In the genomic region with DNA sequence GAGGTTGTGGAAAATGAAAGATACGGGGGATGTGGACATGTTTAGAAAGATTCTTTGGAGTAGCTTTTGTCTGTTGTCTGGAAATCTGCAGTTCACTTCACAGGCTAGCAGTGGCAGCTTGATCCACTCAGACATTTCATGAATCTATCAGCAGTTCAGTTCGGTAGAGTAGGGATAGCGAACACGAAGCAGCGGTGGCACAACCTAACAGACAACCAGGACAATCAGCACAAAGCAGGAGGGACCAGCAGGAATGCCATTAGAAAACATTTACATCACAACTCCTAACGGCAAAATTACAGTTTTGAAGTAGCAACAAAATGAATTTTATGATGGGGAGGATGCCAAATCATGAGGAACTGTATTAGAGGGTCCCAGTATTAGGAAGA, we compare ENCODE assay signal across 8 mouse cellular contexts. TPM values are rescaled to one million over a fixed set of nuclear protein-coding genes. Genes with fewer than 3 reads are reported as not detected.
DNase-seq lines count a peak whose midpoint lies in the region; ATAC-seq and TF ChIP-seq lines count a peak whose summit lies in the region.

No protein-coding gene starts in this region.

- peak overlapping the region; percentile 79 for H3K4me3 ChIP-seq in heart, embryonic 11.5 days (ENCODE audit: low read depth, low read length)
- peak overlapping the region; percentile 94 to 96; a peak in 3 of 4 replicates for H3K4me3 ChIP-seq in ES-E14 (ENCODE audit: insufficient read depth in 1 of 2, low read depth in 1 of 2, low read length in 2 of 2, poor library complexity in 1 of 2, severe bottlenecking in 1 of 2)
- H3K4me3 ChIP-seq in heart, postnatal 0 days (ENCODE audit: low read depth, low read length): peak overlapping the region; percentile 75
- peak overlapping the region; percentile 90 for H3K4me3 ChIP-seq in midbrain, embryonic 10.5 days

- WGBS in heart, embryonic 11.5 days (ENCODE audit: insufficient replicate concordance): 61% methylated on average over 6 of the region's 6 CpGs
- WGBS in heart, postnatal 0 days: 54% methylated on average over 6 of the region's 6 CpGs
- 70% methylated on average over 6 of the region's 6 CpGs for WGBS in midbrain, embryonic 10.5 days

- intact Hi-C loops in heart, postnatal 36 days (cut with DNase I): loop anchor here (2.0 kb wide), 1 partner anchor 21 kb away; a partner anchor contains a TSS

- no peaks in the 10 kb centered on the region for H3K27me3 ChIP-seq in heart, embryonic 11.5 days (ENCODE audit: control insufficient read depth, insufficient read depth, low read length)
- H3K27me3 ChIP-seq in heart, postnatal 0 days (ENCODE audit: control insufficient read depth, insufficient read depth, low read length): no peaks in the 10 kb centered on the region
- H3K27me3 ChIP-seq in midbrain, embryonic 10.5 days (ENCODE audit: low read depth, poor library complexity, severe bottlenecking): no peaks in the 10 kb centered on the region

- H3K9ac ChIP-seq in heart, embryonic 11.5 days (ENCODE audit: low read depth, low read length): peak overlapping the region; percentile 82; the same call in 1 of the 2 replicates
- H3K9ac ChIP-seq in ES-E14 (ENCODE audit: insufficient read depth, low read depth, low read length, poor library complexity, severe bottlenecking): peak overlapping the region; percentile 64; the same call in 1 of the 2 replicates
- H3K9ac ChIP-seq in heart, postnatal 0 days (replicated peaks; ENCODE audit: low read depth, low read length): peak overlapping the region; percentile 81; the same call in 1 of the 2 replicates

- peak overlapping the region; percentile 87 for H3K4me2 ChIP-seq in heart, embryonic 11.5 days
- H3K4me2 ChIP-seq in heart, postnatal 0 days (ENCODE audit: low read depth, low read length): peak overlapping the region; percentile 90

- in situ Hi-C loops in ES-E14 (cut with MboI; ENCODE audit: low sequenced_read_pairs in 2 of 2, unreplicated experiment in 2 of 2): loop anchor here in 1 of 2 experiments (25.0 kb wide), 1 partner anchor 1693 kb away; a partner anchor contains a TSS

- no peak for ATAC-seq in heart, embryonic 11.5 days (replicated peaks; ENCODE audit: insufficient number of reproducible peaks, low FRiP score, low TSS enrichment)
- ATAC-seq in heart, postnatal 0 days (ENCODE audit: insufficient read depth, low read depth): no peak

- TF ChIP-seq EP300 in heart, postnatal 0 days (IDR thresholded peaks at IDR 0.05; ENCODE audit: low read depth): no peak

- no peaks in the 10 kb centered on the region for H3K9me3 ChIP-seq in heart, embryonic 11.5 days (replicated peaks; ENCODE audit: control insufficient read depth, low read length)
- H3K9me3 ChIP-seq in ES-E14 (ENCODE audit: control insufficient read depth, insufficient read depth, low read depth, low read length): no peaks in the 10 kb centered on the region
- H3K9me3 ChIP-seq in heart, postnatal 0 days (replicated peaks; ENCODE audit: control insufficient read depth, low read length): no peaks in the 10 kb centered on the region
- no peaks in the 10 kb centered on the region for H3K9me3 ChIP-seq in midbrain, embryonic 10.5 days (replicated peaks)

- TF ChIP-seq CTCF in heart, postnatal 0 days (IDR thresholded peaks at IDR 0.05; ENCODE audit: low read depth): no peak

- H3K4me1 ChIP-seq in heart, embryonic 11.5 days (ENCODE audit: control insufficient read depth, insufficient read depth, low read length): peaks cover 8% of the 10 kb centered on the region
- H3K4me1 ChIP-seq in ES-E14 (ENCODE audit: control insufficient read depth in 2 of 2, insufficient read depth in 2 of 2, low read length in 2 of 2, poor library complexity in 1 of 2): peaks cover 0 to 3% of the 10 kb centered on the region in 2 experiments; a peak in 1 of 4 replicates
- peaks cover 15% of the 10 kb centered on the region for H3K4me1 ChIP-seq in heart, postnatal 0 days (ENCODE audit: control insufficient read depth, insufficient read depth)
- H3K4me1 ChIP-seq in midbrain, embryonic 10.5 days: peaks cover 18% of the 10 kb centered on the region

- no peak for DNase-seq in heart, postnatal 36 days
- DNase-seq in ES-E14 (ENCODE audit: low read depth, low spot score): no peak
- no peak for DNase-seq in heart, postnatal 0 days (ENCODE audit: low spot score)
- DNase-seq in midbrain, embryonic 10.5 days (ENCODE audit: low spot score): no peak
- DNase-seq in adrenal gland, postnatal 4 days (ENCODE audit: low spot score in 2 of 2): no peak
- DNase-seq in gastrocnemius, adult 18-20 months (ENCODE audit: low spot score): no peak
- no peak for DNase-seq in cerebellum, postnatal 10 days

- peak overlapping the region; percentile 78 for H3K27ac ChIP-seq in heart, embryonic 11.5 days (ENCODE audit: low read depth, low read length)
- H3K27ac ChIP-seq in ES-E14 (ENCODE audit: insufficient read depth, low read depth, low read length, poor library complexity, severe bottlenecking): no peak overlapping the region; the same call in 1 of the 2 replicates
- H3K27ac ChIP-seq in heart, postnatal 0 days (ENCODE audit: low read depth): peak overlapping the region; percentile 87
- H3K27ac ChIP-seq in midbrain, embryonic 10.5 days (replicated peaks): peak overlapping the region; percentile 91

- H3K36me3 ChIP-seq in heart, embryonic 11.5 days (ENCODE audit: control insufficient read depth, insufficient read depth, low read length): peaks cover 26% of the 10 kb centered on the region
- H3K36me3 ChIP-seq in ES-E14 (ENCODE audit: control insufficient read depth, insufficient read depth, low read length, poor library complexity, severe bottlenecking): peaks cover 11% of the 10 kb centered on the region
- peaks cover 36% of the 10 kb centered on the region for H3K36me3 ChIP-seq in heart, postnatal 0 days (replicated peaks; ENCODE audit: control insufficient read depth, insufficient read depth, low read length)
- peaks cover 49% of the 10 kb centered on the region for H3K36me3 ChIP-seq in midbrain, embryonic 10.5 days

TF ChIP-seq in ES-E14, 5 proteins besides CTCF, POLR2A, EP300 and RAD21:
- 0 out of 2 replicates have a peak, but pooled peaks have one; percentile 0 for TF ChIP-seq ZC3H11A (IDR thresholded peaks at IDR 0.05; ENCODE audit: borderline replicate concordance, low read depth, low read length)
- no peak for TF ChIP-seq MAFK (IDR thresholded peaks at IDR 0.05; ENCODE audit: insufficient read depth, low read depth, low read length)

RNA-seq across cellular contexts. Expression of a gene that starts 0.5 kb away (rescaled TPM):
- 33.2 and 35.9 TPM in 2 replicates for polyA plus RNA-seq in heart, embryonic 11.5 days (2014; fragmentation: Nextera tagmentation; extraction: Ambion mirVana)
- total RNA-seq in heart, postnatal 36 days (2021): 10 to 100 TPM; 34.5 to 37.6 TPM
- 30.4 and 36.8 TPM in 2 replicates for total RNA-seq in ES-E14 (2012; rRNA removed)
- total RNA-seq in heart, postnatal 0 days (2014; rRNA removed; ENCODE audit: low replicate concordance): 41.5 and 54.2 TPM in 2 replicates
- polyA plus RNA-seq in heart, postnatal 0 days (2015; fragmentation: Nextera tagmentation; extraction: Ambion mirVana): 26.8 and 29.1 TPM in 2 replicates
- 58.7 and 64.0 TPM in 2 replicates for polyA plus RNA-seq in midbrain, embryonic 10.5 days (2016; fragmentation: Nextera tagmentation; extraction: Ambion mirVana)
- 10 to 100 TPM; 56.2 to 56.8 TPM for total RNA-seq in adrenal gland, postnatal 4 days (2021)
- total RNA-seq in gastrocnemius, adult 18-20 months (2021): 10 to 100 TPM; 32.1 to 37.9 TPM

RNA-seq across cellular contexts. Expression of a gene that starts 9.5 kb away (rescaled TPM):
- polyA plus RNA-seq in heart, embryonic 11.5 days (2014; fragmentation: Nextera tagmentation; extraction: Ambion mirVana): 1.2 and 1.7 TPM in 2 replicates
- total RNA-seq in heart, postnatal 36 days (2021): 10 to 100 TPM; 19.8 to 30.2 TPM
- total RNA-seq in ES-E14 (2012; rRNA removed): 3.6 and 4.0 TPM in 2 replicates
- total RNA-seq in heart, postnatal 0 days (2014; rRNA removed; ENCODE audit: low replicate concordance): 1.5 and 10.2 TPM in 2 replicates
- 3.2 TPM in 2 replicates for polyA plus RNA-seq in heart, postnatal 0 days (2015; fragmentation: Nextera tagmentation; extraction: Ambion mirVana)
- 3.5 and 4.2 TPM in 2 replicates for polyA plus RNA-seq in midbrain, embryonic 10.5 days (2016; fragmentation: Nextera tagmentation; extraction: Ambion mirVana)
- total RNA-seq in adrenal gland, postnatal 4 days (2021): 10 to 100 TPM; 13.3 to 15.3 TPM
- total RNA-seq in gastrocnemius, adult 18-20 months (2021): 1 to 10 TPM; 7.8 TPM

RNA-seq across cellular contexts. Expression of a gene that starts 9.7 kb away (rescaled TPM):
- polyA plus RNA-seq in heart, embryonic 11.5 days (2014; fragmentation: Nextera tagmentation; extraction: Ambion mirVana): 8.1 and 8.5 TPM in 2 replicates
- 10 to 100 TPM in 1 of 2 experiments, 1 to 10 TPM in 1; 9.5 to 11.0 TPM for total RNA-seq in heart, postnatal 36 days (2021)
- total RNA-seq in ES-E14 (2012; rRNA removed): 20.6 and 22.2 TPM in 2 replicates
- 6.7 and 21.0 TPM in 2 replicates for total RNA-seq in heart, postnatal 0 days (2014; rRNA removed; ENCODE audit: low replicate concordance)
- 9.6 and 10.1 TPM in 2 replicates for polyA plus RNA-seq in heart, postnatal 0 days (2015; fragmentation: Nextera tagmentation; extraction: Ambion mirVana)
- polyA plus RNA-seq in midbrain, embryonic 10.5 days (2016; fragmentation: Nextera tagmentation; extraction: Ambion mirVana): 22.9 and 23.5 TPM in 2 replicates
- total RNA-seq in adrenal gland, postnatal 4 days (2021): 10 to 100 TPM; 65.2 to 72.1 TPM
- 1 to 10 TPM; 3.1 to 4.5 TPM for total RNA-seq in gastrocnemius, adult 18-20 months (2021)

RNA-seq across cellular contexts. Expression of a gene that starts 21.8 kb away (rescaled TPM):
- polyA plus RNA-seq in heart, embryonic 11.5 days (2014; fragmentation: Nextera tagmentation; extraction: Ambion mirVana): 66.6 and 81.4 TPM in 2 replicates
- 10 to 100 TPM; 48.5 to 52.2 TPM for total RNA-seq in heart, postnatal 36 days (2021)
- total RNA-seq in ES-E14 (2012; rRNA removed): 321 and 436 TPM in 2 replicates
- 56.3 and 65.5 TPM in 2 replicates for total RNA-seq in heart, postnatal 0 days (2014; rRNA removed; ENCODE audit: low replicate concordance)
- 25.6 and 26.4 TPM in 2 replicates for polyA plus RNA-seq in heart, postnatal 0 days (2015; fragmentation: Nextera tagmentation; extraction: Ambion mirVana)
- 118 and 120 TPM in 2 replicates for polyA plus RNA-seq in midbrain, embryonic 10.5 days (2016; fragmentation: Nextera tagmentation; extraction: Ambion mirVana)
- total RNA-seq in adrenal gland, postnatal 4 days (2021): 100 to 1,000 TPM; 183 to 194 TPM
- total RNA-seq in gastrocnemius, adult 18-20 months (2021): 10 to 100 TPM; 19.5 to 20.8 TPM

RNA-seq across cellular contexts. Expression of a gene that starts 22.0 kb away (rescaled TPM):
- polyA plus RNA-seq in heart, embryonic 11.5 days (2014; fragmentation: Nextera tagmentation; extraction: Ambion mirVana): 30.0 and 39.9 TPM in 2 replicates
- total RNA-seq in heart, postnatal 36 days (2021): 10 to 100 TPM; 33.2 to 38.5 TPM
- 89.8 and 92.9 TPM in 2 replicates for total RNA-seq in ES-E14 (2012; rRNA removed)
- 55.1 and 57.9 TPM in 2 replicates for total RNA-seq in heart, postnatal 0 days (2014; rRNA removed; ENCODE audit: low replicate concordance)
- 47.6 and 51.5 TPM in 2 replicates for polyA plus RNA-seq in heart, postnatal 0 days (2015; fragmentation: Nextera tagmentation; extraction: Ambion mirVana)
- polyA plus RNA-seq in midbrain, embryonic 10.5 days (2016; fragmentation: Nextera tagmentation; extraction: Ambion mirVana): 178 and 191 TPM in 2 replicates
- 100 to 1,000 TPM; 141 to 144 TPM for total RNA-seq in adrenal gland, postnatal 4 days (2021)
- 10 to 100 TPM; 21.6 to 24.2 TPM for total RNA-seq in gastrocnemius, adult 18-20 months (2021)
